Mouse (Mus musculus): ENCODE measurements around the gene E2f6. TPM values are rescaled to one million over a fixed set of nuclear protein-coding genes. Genes with fewer than 3 reads are reported as not detected.

E2f6 gene
- total and polyA plus RNA-seq, 3 experiments = 9.3 to 36.1 (median 20.0) TPM

DNA sequence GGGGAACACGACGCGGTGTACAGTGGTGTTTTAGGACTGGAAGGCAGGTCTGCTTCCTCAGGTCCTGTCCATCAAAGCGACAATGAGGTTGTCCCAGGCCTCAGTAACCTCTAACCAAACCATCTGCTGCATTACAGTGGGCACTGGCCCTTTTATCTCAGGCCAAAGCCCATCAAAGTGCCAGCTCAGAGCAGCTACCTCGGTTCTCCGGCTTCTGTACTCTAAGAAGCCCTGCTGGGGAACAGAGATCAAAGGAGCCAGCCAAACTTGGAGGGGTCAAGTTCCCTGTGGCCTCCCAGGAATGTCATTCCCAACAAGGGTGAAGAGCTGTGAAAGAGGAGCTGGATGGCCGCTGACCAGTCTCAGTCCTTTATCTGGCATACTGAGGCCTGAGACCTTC lies 72.3 kb downstream of the E2f6 start:
- Histone ChIP-seq H3K27me3 (replicated peaks) (no peaks in the 10 kb centered on the region), H3K36me3 (replicated peaks in 1 of 2; ENCODE audit: control insufficient read depth in 1 of 2, insufficient read depth in 1 of 2, low read length in 1 of 2) (no peaks in the 10 kb centered on the region), H3K79me2 (replicated peaks; ENCODE audit: control insufficient read depth, extremely low read depth, insufficient read depth, poor library complexity, severe bottlenecking) (no peaks in the 10 kb centered on the region), H3K4me2 (ENCODE audit: insufficient read depth, low read depth, poor library complexity, severe bottlenecking) (no peak overlapping the region), H3K4me1 (ENCODE audit: control insufficient read depth in 1 of 2, insufficient read depth in 2 of 2) (peaks cover 12 to 16% of the 10 kb centered on the region in 2 experiments), H3K9ac (ENCODE audit: insufficient read depth, low read depth) (no peak overlapping the region), H3K4me3 (replicated peaks in 1 of 3; ENCODE audit: low read depth in 2 of 3, low read length in 2 of 3, poor library complexity in 1 of 3) (no peak overlapping the region), H3K9me3 (replicated peaks; ENCODE audit: low read length) (no peaks in the 10 kb centered on the region), H3K27ac (ENCODE audit: insufficient read depth, low read depth) (no peak overlapping the region)
- in situ Hi-C loops (cut with MboI; ENCODE audit: low pct_ligation_motif_present, low pct_unique_long_range_greater_than_20kb, low sequenced_read_pairs) = no loop called here
- DNase-seq (ENCODE audit: extremely low read depth) = no peak
- no peak for TF ChIP-seq POLR2A (IDR thresholded peaks at IDR 0.05; ENCODE audit: low read depth, low read length)
- TF ChIP-seq IRF4 (IDR thresholded peaks at IDR 0.05; ENCODE audit: low read depth, low read length) = no peak
- no peak for TF ChIP-seq ZMIZ1 (IDR thresholded peaks at IDR 0.05; ENCODE audit: low read depth, low read length)
- no peak for TF ChIP-seq ZKSCAN1 (IDR thresholded peaks at IDR 0.05; ENCODE audit: borderline replicate concordance, low read depth, low read length)
- TF ChIP-seq RAD21 (IDR thresholded peaks at IDR 0.05; ENCODE audit: low read depth, low read length) = no peak
- TF ChIP-seq MYC (IDR thresholded peaks at IDR 0.05; ENCODE audit: low read depth, low read length) = no peak
- TF ChIP-seq JUN (IDR thresholded peaks at IDR 0.05; ENCODE audit: insufficient read depth, low read depth, low read length) = no peak
- no peak for TF ChIP-seq MAX (IDR thresholded peaks at IDR 0.05; ENCODE audit: low read length)
- TF ChIP-seq HCFC1 (IDR thresholded peaks at IDR 0.05; ENCODE audit: low read depth, low read length) = no peak
- no peak for TF ChIP-seq MXI1 (IDR thresholded peaks at IDR 0.05; ENCODE audit: low read depth, low read length)
- TF ChIP-seq ELF1 (IDR thresholded peaks at IDR 0.05; ENCODE audit: low read depth, low read length) = no peak
- no peak for TF ChIP-seq CHD2 (IDR thresholded peaks at IDR 0.05; ENCODE audit: low read length)
- TF ChIP-seq E2F4 (IDR thresholded peaks at IDR 0.05; ENCODE audit: insufficient replicate concordance, low read depth, low read length) = no peak
- TF ChIP-seq SMC3 (IDR thresholded peaks at IDR 0.05; ENCODE audit: low read depth, low read length) = no peak
- no peak for TF ChIP-seq NELFE (IDR thresholded peaks at IDR 0.05; ENCODE audit: low read depth, low read length)
- no peak for TF ChIP-seq PAX5 (IDR thresholded peaks at IDR 0.05; ENCODE audit: low read length)
- TF ChIP-seq USF1 (IDR thresholded peaks at IDR 0.05; ENCODE audit: low read depth, low read length) = no peak
- no peak for TF ChIP-seq CTCF (conservative IDR thresholded peaks at IDR 0.05 in 1 of 2, IDR thresholded peaks at IDR 0.05 in 1 of 2; ENCODE audit: low read depth in 2 of 2, low read length in 2 of 2)
- dilution Hi-C loops (cut with MboI; ENCODE audit: extremely low pct_ligation_motif_present, extremely low pct_unique_long_range_greater_than_20kb, low sequenced_read_pairs) = no loop called here

- TF ChIP-seq JUN (IDR thresholded peaks at IDR 0.05; ENCODE audit: insufficient read depth, low read depth, low read length) (no peak), MAZ (IDR thresholded peaks at IDR 0.05; ENCODE audit: low read depth, low read length) (no peak), RAD21 (IDR thresholded peaks at IDR 0.05; ENCODE audit: low read depth, low read length) (no peak)
- Histone ChIP-seq H3K27me3 (replicated peaks) (no peaks in the 10 kb centered on the region), H3K9me3 (replicated peaks; ENCODE audit: low read length) (no peaks in the 10 kb centered on the region), H3K27ac (ENCODE audit: insufficient read depth, low read depth) (no peak overlapping the region), H3K9ac (ENCODE audit: insufficient read depth, low read depth) (no peak overlapping the region), H3K79me2 (replicated peaks; ENCODE audit: control insufficient read depth, extremely low read depth, insufficient read depth, poor library complexity, severe bottlenecking) (no peaks in the 10 kb centered on the region), H3K36me3 (replicated peaks in 1 of 2; ENCODE audit: control insufficient read depth in 1 of 2, insufficient read depth in 1 of 2, low read length in 1 of 2) (no peaks in the 10 kb centered on the region), H3K4me1 (ENCODE audit: control insufficient read depth in 1 of 2, insufficient read depth in 2 of 2) (peaks cover 3 to 5% of the 10 kb centered on the region in 2 experiments; a peak in 3 of 4 replicates), H3K4me2 (ENCODE audit: insufficient read depth, low read depth, poor library complexity, severe bottlenecking) (no peak overlapping the region), H3K4me3 (replicated peaks in 1 of 3; ENCODE audit: low read depth in 2 of 3, low read length in 2 of 3, poor library complexity in 1 of 3) (no peak overlapping the region)
- no peak for DNase-seq (ENCODE audit: extremely low read depth)
- dilution Hi-C loops (cut with MboI; ENCODE audit: extremely low pct_ligation_motif_present, extremely low pct_unique_long_range_greater_than_20kb, low sequenced_read_pairs) (no loop called here), in situ Hi-C loops (cut with MboI; ENCODE audit: low pct_ligation_motif_present, low pct_unique_long_range_greater_than_20kb, low sequenced_read_pairs) (no loop called here)
Observed at GRCm38 (mm10) chr12:16884534-16884933, 73.8 kb downstream of the E2f6 start.
